Mouse (Mus musculus) induced T-regulatory cell, adult 2 months (primary cell): ENCODE data around the gene Naif1.

ENCODE experiments used
- DNase-seq: peaks from one replicate; pipeline ENCODE4 v3.0.0-alpha.2; 2012; ENCODE audit warnings: low read depth

The Naif1 gene

GRCm38 (mm10) chr2:32501754-32502324, 51.6 kb downstream of the Naif1 start:
- no peak for DNase-seq

GRCm38 (mm10) chr2:32502843-32503242, 52.6 kb downstream of the Naif1 start:
- DNase-seq = no peak

GRCm38 (mm10) chr2:32503588-32503987, 53.3 kb downstream of the Naif1 start:
- DNase-seq = no peak

GRCm38 (mm10) chr2:32505536-32505935, 55.3 kb downstream of the Naif1 start:
- peak; percentile 52 for DNase-seq
